Mouse (Mus musculus): ENCODE data around the gene Rrbp1. TPM values are rescaled to one million over a fixed set of nuclear protein-coding genes. Genes with fewer than 3 reads are reported as not detected.

The Rrbp1 gene
- polyA plus RNA-seq, 1 experiment from 2014 or later: 88.8 TPM

DNA sequence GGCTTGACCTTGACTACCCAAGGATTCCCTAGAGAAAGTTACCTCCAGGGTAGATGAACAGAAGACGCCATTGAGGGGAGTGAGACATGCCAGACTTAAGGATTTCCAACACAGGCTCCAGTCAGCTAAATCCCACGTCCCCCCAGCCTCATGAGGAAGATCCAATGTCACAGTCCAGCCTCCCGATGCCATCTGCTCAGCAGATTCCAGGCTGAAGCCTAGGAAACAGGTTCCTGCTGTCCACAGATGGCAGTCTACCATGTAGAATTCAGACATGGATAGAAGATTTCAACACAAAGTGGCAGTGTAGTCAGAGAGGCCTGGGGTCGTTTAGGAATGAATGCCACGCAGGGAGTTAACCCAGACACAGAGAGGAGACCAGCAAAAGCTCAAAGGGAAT lies 3.4 kb upstream of the Rrbp1 start:
- H3K27ac ChIP-seq (ENCODE audit: low read depth): no peak overlapping the region
- no peak overlapping the region for H3K9ac ChIP-seq
- H3K4me2 ChIP-seq: peak overlapping the region; percentile 3; the same call in 1 of the 2 replicates
- ATAC-seq (ENCODE audit: insufficient read depth) (no peak), DNase-seq (no peak)
- H3K4me3 ChIP-seq (ENCODE audit: low read depth, low read length): no peak overlapping the region
- H3K9me3 ChIP-seq (ENCODE audit: low read depth, low read length): no peaks in the 10 kb centered on the region
- 0 out of 2 replicates have a peak, but pooled peaks cover under 1% of the 10 kb centered on the region for H3K36me3 ChIP-seq (ENCODE audit: insufficient read depth)
- peaks cover 2% of the 10 kb centered on the region; the same call in 1 of the 2 replicates for H3K4me1 ChIP-seq (ENCODE audit: insufficient read depth)
- 55% methylated on average over 5 of the region's 5 CpGs for WGBS
- no peak for TF ChIP-seq CTCF (IDR thresholded peaks at IDR 0.05; ENCODE audit: low read depth)
- H3K27me3 ChIP-seq (ENCODE audit: insufficient read depth, low read length): no peaks in the 10 kb centered on the region

GRCm38 (mm10) chr2:144014051-144014450 lies 3.0 kb upstream of the Rrbp1 start:
- Histone ChIP-seq H3K4me3 (ENCODE audit: low read depth, low read length) (no peak overlapping the region), H3K36me3 (ENCODE audit: insufficient read depth) (0 out of 2 replicates have a peak, but pooled peaks cover 3% of the 10 kb centered on the region), H3K9me3 (ENCODE audit: low read depth, low read length) (no peaks in the 10 kb centered on the region), H3K4me2 (peak overlapping the region; percentile 3; the same call in 1 of the 2 replicates), H3K27me3 (ENCODE audit: insufficient read depth, low read length) (no peaks in the 10 kb centered on the region), H3K9ac (no peak overlapping the region), H3K27ac (ENCODE audit: low read depth) (no peak overlapping the region), H3K4me1 (ENCODE audit: insufficient read depth) (peaks cover 4% of the 10 kb centered on the region; the same call in 1 of the 2 replicates)
- DNase-seq (peak; percentile 65), ATAC-seq (ENCODE audit: insufficient read depth) (no peak)
- no peak for TF ChIP-seq CTCF (IDR thresholded peaks at IDR 0.05; ENCODE audit: low read depth)
- 56% methylated on average over 11 of the region's 11 CpGs for WGBS

GRCm38 (mm10) chr2:144010282-144011044 lies 600 bp downstream of the Rrbp1 start:
- WGBS: under 1% methylated on average over 72 of the region's 107 CpGs
- Histone ChIP-seq H3K4me2 (peak overlapping the region; percentile 82), H3K9ac (peak overlapping the region; percentile 97), H3K9me3 (ENCODE audit: low read depth, low read length) (no peaks in the 10 kb centered on the region), H3K4me3 (ENCODE audit: low read depth, low read length) (peak overlapping the region; percentile 94), H3K27me3 (ENCODE audit: insufficient read depth, low read length) (no peaks in the 10 kb centered on the region), H3K4me1 (ENCODE audit: insufficient read depth) (peaks cover 14% of the 10 kb centered on the region), H3K36me3 (ENCODE audit: insufficient read depth) (peaks cover 18% of the 10 kb centered on the region), H3K27ac (ENCODE audit: low read depth) (peak overlapping the region; percentile 98)
- ATAC-seq (ENCODE audit: insufficient read depth): peak; percentile 45
- peak; percentile 87 for DNase-seq
- TF ChIP-seq CTCF (IDR thresholded peaks at IDR 0.05; ENCODE audit: low read depth): peak; percentile 73

DNA sequence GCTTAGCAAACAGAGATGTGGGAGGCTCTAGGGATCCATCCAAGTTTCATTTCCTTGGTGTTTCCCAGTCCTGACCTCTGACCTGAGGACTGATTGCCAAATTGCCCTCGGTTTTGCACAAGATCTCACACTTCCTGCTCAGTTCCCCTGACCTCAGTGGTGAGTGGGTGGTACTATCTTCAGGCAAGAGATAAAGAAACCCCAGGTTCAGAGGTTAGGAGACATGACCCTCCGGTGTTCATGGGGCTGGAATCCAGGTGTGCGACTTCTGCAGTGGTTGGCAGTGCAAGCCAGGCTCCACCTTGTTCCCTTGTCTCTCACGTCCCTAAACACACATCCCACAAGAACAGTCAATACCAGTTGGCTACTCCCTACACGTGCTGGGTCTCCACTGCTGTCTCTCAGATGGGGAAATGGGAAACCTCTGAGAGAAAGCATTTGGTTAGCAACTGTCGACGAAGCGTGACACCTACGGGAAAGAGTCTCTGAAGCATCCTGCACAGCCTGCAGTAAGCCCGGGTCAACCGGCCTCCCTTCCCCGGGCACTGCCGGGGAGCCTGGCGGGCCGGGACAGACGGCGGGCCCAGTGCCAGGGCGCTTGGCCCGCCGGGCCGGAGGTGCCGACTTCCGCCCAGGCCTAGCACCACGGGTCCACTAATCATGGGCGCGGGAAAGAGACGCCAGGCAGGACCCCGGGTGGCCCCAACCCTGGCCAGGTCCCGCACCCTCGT lies 1.3 kb downstream of the Rrbp1 start:
- peak; percentile 16; the same call in 1 of the 2 replicates for ATAC-seq (ENCODE audit: insufficient read depth)
- peak overlapping the region; percentile 97 for H3K9ac ChIP-seq
- H3K27ac ChIP-seq (ENCODE audit: low read depth): peak overlapping the region; percentile 98
- TF ChIP-seq CTCF (IDR thresholded peaks at IDR 0.05; ENCODE audit: low read depth): no peak
- peak overlapping the region; percentile 82 for H3K4me2 ChIP-seq
- no peaks in the 10 kb centered on the region for H3K27me3 ChIP-seq (ENCODE audit: insufficient read depth, low read length)
- H3K9me3 ChIP-seq (ENCODE audit: low read depth, low read length): no peaks in the 10 kb centered on the region
- H3K4me1 ChIP-seq (ENCODE audit: insufficient read depth): peaks cover 21% of the 10 kb centered on the region
- H3K36me3 ChIP-seq (ENCODE audit: insufficient read depth): peaks cover 18% of the 10 kb centered on the region
- DNase-seq: peak; percentile 64
- H3K4me3 ChIP-seq (ENCODE audit: low read depth, low read length): peak overlapping the region; percentile 94
- WGBS: 2% methylated on average over 30 of the region's 30 CpGs

GRCm38 (mm10) chr2:144009081-144009480 lies 2.0 kb downstream of the Rrbp1 start:
- 71% methylated on average over 1 of the region's 1 CpGs for WGBS
- TF ChIP-seq CTCF (IDR thresholded peaks at IDR 0.05; ENCODE audit: low read depth): no peak
- no peaks in the 10 kb centered on the region for H3K27me3 ChIP-seq (ENCODE audit: insufficient read depth, low read length)
- 0 out of 2 replicates have a peak overlapping the region, but pooled peaks have one; percentile 98 for H3K27ac ChIP-seq (ENCODE audit: low read depth)
- H3K9me3 ChIP-seq (ENCODE audit: low read depth, low read length): no peaks in the 10 kb centered on the region
- H3K9ac ChIP-seq: no peak overlapping the region
- H3K4me1 ChIP-seq (ENCODE audit: insufficient read depth): peaks cover 26% of the 10 kb centered on the region
- DNase-seq: peak; percentile 21
- H3K36me3 ChIP-seq (ENCODE audit: insufficient read depth): peaks cover 18% of the 10 kb centered on the region
- peak overlapping the region; percentile 94 for H3K4me3 ChIP-seq (ENCODE audit: low read depth, low read length)
- peak overlapping the region; percentile 82 for H3K4me2 ChIP-seq
- ATAC-seq (ENCODE audit: insufficient read depth): no peak

GRCm38 (mm10) chr2:144007211-144007610 lies 3.9 kb downstream of the Rrbp1 start:
- Histone ChIP-seq H3K36me3 (ENCODE audit: insufficient read depth) (peaks cover 28% of the 10 kb centered on the region), H3K4me3 (ENCODE audit: low read depth, low read length) (no peak overlapping the region), H3K9ac (no peak overlapping the region), H3K27me3 (ENCODE audit: insufficient read depth, low read length) (no peaks in the 10 kb centered on the region), H3K9me3 (ENCODE audit: low read depth, low read length) (no peaks in the 10 kb centered on the region), H3K4me1 (ENCODE audit: insufficient read depth) (peaks cover 30% of the 10 kb centered on the region), H3K4me2 (no peak overlapping the region), H3K27ac (ENCODE audit: low read depth) (no peak overlapping the region)
- no peak for TF ChIP-seq CTCF (IDR thresholded peaks at IDR 0.05; ENCODE audit: low read depth)
- ATAC-seq (ENCODE audit: insufficient read depth): no peak
- 76% methylated on average over 4 of the region's 4 CpGs for WGBS
- no peak for DNase-seq

DNA sequence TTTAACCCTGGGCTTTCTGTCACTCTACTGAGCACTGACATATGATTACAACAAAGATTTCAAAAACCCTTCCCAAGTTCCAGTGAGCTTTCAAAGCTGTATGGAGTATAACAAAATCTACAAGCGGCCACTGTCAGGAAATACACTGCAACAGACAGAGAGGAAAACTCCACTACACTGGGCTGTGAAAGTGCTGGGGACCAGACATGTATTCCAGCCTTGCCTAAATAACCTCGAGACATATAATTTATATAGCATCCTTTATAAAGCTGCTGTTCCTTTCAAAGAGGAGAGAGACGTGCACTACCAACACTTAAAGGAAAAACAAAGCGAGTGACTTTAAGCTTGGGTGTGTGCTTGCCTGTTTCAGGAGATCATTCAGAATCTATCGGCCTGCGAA lies 4.4 kb downstream of the Rrbp1 start:
- no peak for TF ChIP-seq CTCF (IDR thresholded peaks at IDR 0.05; ENCODE audit: low read depth)
- Histone ChIP-seq H3K4me1 (ENCODE audit: insufficient read depth) (peaks cover 30% of the 10 kb centered on the region), H3K27ac (ENCODE audit: low read depth) (no peak overlapping the region), H3K27me3 (ENCODE audit: insufficient read depth, low read length) (no peaks in the 10 kb centered on the region), H3K36me3 (ENCODE audit: insufficient read depth) (peaks cover 28% of the 10 kb centered on the region), H3K9me3 (ENCODE audit: low read depth, low read length) (no peaks in the 10 kb centered on the region), H3K4me2 (no peak overlapping the region), H3K4me3 (ENCODE audit: low read depth, low read length) (no peak overlapping the region), H3K9ac (no peak overlapping the region)
- ATAC-seq (ENCODE audit: insufficient read depth): no peak
- DNase-seq: no peak
- 76% methylated on average over 6 of the region's 6 CpGs for WGBS

Data from lung, embryonic 14.5 days (tissue).